Mouse (Mus musculus): ENCODE data around the gene Iqcf1.

DNA sequence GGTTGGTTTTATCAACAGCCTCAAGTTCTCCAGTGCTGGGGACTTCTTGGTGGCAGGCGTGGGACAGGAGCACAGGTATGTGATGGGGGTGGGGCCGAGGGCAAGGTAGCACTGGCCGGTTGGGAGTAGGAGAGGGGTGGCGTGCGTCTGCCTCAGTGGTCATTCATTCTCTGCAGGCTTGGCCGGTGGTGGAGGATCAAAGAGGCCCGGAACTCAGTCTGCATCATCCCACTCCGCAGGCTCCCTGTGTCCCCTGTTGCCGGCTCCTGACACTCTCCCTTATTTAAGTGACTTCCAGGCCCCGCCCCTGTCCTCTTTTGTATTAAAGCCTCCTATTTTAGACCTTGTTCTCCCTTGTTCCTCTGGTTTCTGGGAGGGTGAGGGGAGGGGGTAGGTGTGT is 14.7 kb upstream of the Iqcf1 start:
- TF ChIP-seq FLI1 (IDR thresholded peaks at IDR 0.05; ENCODE audit: low read length): no peak
- TF ChIP-seq GATA1 (IDR thresholded peaks at IDR 0.05; ENCODE audit: borderline replicate concordance, low read length): no peak
